Mouse (Mus musculus) olfactory bulb, adult 2 months (tissue): ENCODE measurements at regions not wholly inside any gene's neighbourhood (a gene's known extent, or its start where the extent isn't known, plus 50 kb on each side); places are given as distances from the start of the nearest gene placed in this dataset.

Experiments
- CTCF ChIP-seq: fragments of 200-500 bp; IDR thresholded peaks from 2 replicates; pipeline ENCODE4 v1.5.1; 2012; ENCODE audit warnings: low read depth, mild to moderate bottlenecking, low read length, moderate library complexity; ENCODE audit not compliant: insufficient read depth
- POLR2A ChIP-seq: fragments of 200-500 bp; IDR thresholded peaks from 2 replicates; pipeline ENCODE4 v1.6.1; 2012; ENCODE audit warnings: mild to moderate bottlenecking, low read depth, low read length, moderate library complexity; ENCODE audit not compliant: insufficient read depth

DNA sequence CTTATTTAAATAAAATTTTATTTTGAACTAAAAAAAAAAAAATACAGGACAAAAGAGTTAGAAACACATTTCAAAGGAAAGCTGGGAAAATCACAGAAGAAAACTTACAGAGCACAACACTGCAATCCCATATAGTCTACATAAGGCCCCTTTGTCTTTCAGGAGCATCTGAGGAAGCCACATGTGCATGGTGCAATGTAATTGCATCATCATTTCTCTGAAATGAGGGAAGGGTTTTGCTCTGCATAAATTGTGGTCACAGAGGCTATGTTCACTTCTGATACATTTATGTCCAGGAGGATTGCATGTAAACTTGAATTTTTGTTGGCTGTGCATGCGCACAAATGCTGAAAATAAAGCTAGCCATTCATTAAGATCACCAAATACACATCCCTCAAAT, 265.9 kb upstream of the Gm9747 start:
- no peak for TF ChIP-seq CTCF
- TF ChIP-seq POLR2A, result no peak
